Mouse (Mus musculus) midbrain, embryonic 14.5 days (tissue): ENCODE data around the gene Prr3. TPM values are rescaled to one million over a fixed set of nuclear protein-coding genes. Genes with fewer than 3 reads are reported as not detected.

Experiments
- ATAC-seq: fragments of 200-750 bp; cut with Nextera tagmentation; 2 replicates; pipeline ENCODE4 v1.8.0; 2017; ENCODE audit warnings: moderate number of reproducible peaks, moderate library complexity; ENCODE audit not compliant: low FRiP score, low TSS enrichment
- DNase-seq: peaks from one replicate; pipeline ENCODE4 v3.0.0-alpha.2; 2015
- H3K27ac ChIP-seq: fragments of 300-500 bp; sonication (generic); replicated peaks from 2 replicates; pipeline ENCODE4 v1.5.1; 2014; ENCODE audit warnings: mild to moderate bottlenecking, low read depth, low read length, moderate library complexity
- H3K27me3 ChIP-seq: fragments of 300-500 bp; sonication (generic); 2 replicates; pipeline ENCODE4 v1.6.1; 2014; ENCODE audit warnings: low read length, control low read depth, mixed read lengths; ENCODE audit not compliant: control insufficient read depth, insufficient read depth
- H3K36me3 ChIP-seq: fragments of 300-500 bp; sonication (generic); 2 replicates; pipeline ENCODE4 v1.6.1; 2014; ENCODE audit warnings: low read length, control low read depth; ENCODE audit not compliant: control insufficient read depth, insufficient read depth
- H3K4me1 ChIP-seq: fragments of 300-500 bp; sonication (generic); 2 replicates; pipeline ENCODE4 v1.6.1; 2014; ENCODE audit warnings: mild to moderate bottlenecking, antibody characterized with exemption, low read length, control low read depth; ENCODE audit not compliant: control insufficient read depth, insufficient read depth
- H3K4me2 ChIP-seq: fragments of 300-500 bp; sonication (generic); 2 replicates; pipeline ENCODE4 v1.6.1; 2014; ENCODE audit warnings: mild to moderate bottlenecking, low read length, moderate library complexity
- H3K4me3 ChIP-seq: fragments of 300-500 bp; sonication (generic); replicated peaks from 2 replicates; pipeline ENCODE4 v1.5.1; 2014; ENCODE audit warnings: low read depth, low read length
- H3K9ac ChIP-seq: fragments of 300-500 bp; sonication (generic); replicated peaks from 2 replicates; pipeline ENCODE4 v1.6.1; 2014; ENCODE audit warnings: mild to moderate bottlenecking, low read length, moderate library complexity
- H3K9me3 ChIP-seq: fragments of 300-500 bp; sonication (generic); 2 replicates; pipeline ENCODE4 v1.6.1; 2016; ENCODE audit warnings: low read length, control low read depth, mixed read lengths; ENCODE audit not compliant: control insufficient read depth
- WGBS: fragments of 180-500 bp; shearing (Covaris S2); extraction: QIAGEN DNeasy Blood & Tissue Kit; methylation state at CpG from one replicate; pipeline ENCODE4 v1.1.7; 2014; 5-methylcytosine and 5-hydroxymethylcytosine counted together
- polyA plus RNA-seq: library from polyadenylated mRNA; unstranded; fragments of >200 nt; fragmentation: Nextera tagmentation; extraction: Ambion mirVana; gene quantifications from 2 replicates; pipeline ENCODE4 v1.2.1, GENCODE M21; 2014

The Prr3 gene
- polyA plus RNA-seq, 1 experiment from 2014 or later, result 80.3 TPM

GRCm38 (mm10) chr17:35993675-35994074 lies 13.6 kb upstream of the Prr3 start:
- no peaks in the 10 kb centered on the region for H3K27me3 ChIP-seq
- peaks cover 4% of the 10 kb centered on the region; the same call in 1 of the 2 replicates for H3K4me1 ChIP-seq
- H3K4me2 ChIP-seq, result peak overlapping the region; percentile 72
- peaks cover 14% of the 10 kb centered on the region for H3K36me3 ChIP-seq
- DNase-seq, result peak; percentile 94
- ATAC-seq, result peak; percentile 72
- no peak overlapping the region for H3K9ac ChIP-seq
- peak overlapping the region; percentile 55 for H3K4me3 ChIP-seq
- 0 out of 2 replicates have a peak overlapping the region, but pooled peaks have one; percentile 74 for H3K27ac ChIP-seq
- WGBS, result 8% methylated on average over 17 of the region's 17 CpGs
- H3K9me3 ChIP-seq, result no peaks in the 10 kb centered on the region

DNA sequence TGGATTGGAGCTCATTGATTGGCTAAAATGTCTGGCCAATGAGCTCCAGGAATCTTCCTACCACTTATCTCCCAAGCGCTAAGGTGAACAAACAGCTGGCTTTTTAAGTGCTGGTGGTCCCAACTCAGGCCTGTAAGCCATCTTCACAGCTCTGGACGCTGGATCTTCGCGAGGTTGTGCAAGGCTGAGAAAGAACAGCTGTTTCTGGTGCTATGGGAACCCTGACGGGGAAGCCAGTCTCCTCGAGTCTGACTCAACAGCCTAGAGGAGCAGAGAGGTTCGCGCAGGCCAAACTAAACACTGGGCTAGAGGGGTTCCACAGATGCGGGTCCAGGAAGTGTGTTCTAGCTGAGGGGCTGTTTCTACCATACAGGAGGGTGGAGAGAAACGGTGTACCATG lies 11.7 kb upstream of the Prr3 start:
- no peak for DNase-seq
- H3K4me2 ChIP-seq, result no peak overlapping the region
- H3K36me3 ChIP-seq, result peaks cover 33% of the 10 kb centered on the region
- no peak overlapping the region for H3K27ac ChIP-seq
- H3K9ac ChIP-seq, result no peak overlapping the region
- no peaks in the 10 kb centered on the region for H3K27me3 ChIP-seq
- WGBS, result 59% methylated on average over 10 of the region's 10 CpGs
- no peaks in the 10 kb centered on the region for H3K9me3 ChIP-seq
- peaks cover 4% of the 10 kb centered on the region; the same call in 1 of the 2 replicates for H3K4me1 ChIP-seq
- H3K4me3 ChIP-seq, result no peak overlapping the region
- ATAC-seq, result no peak

DNA sequence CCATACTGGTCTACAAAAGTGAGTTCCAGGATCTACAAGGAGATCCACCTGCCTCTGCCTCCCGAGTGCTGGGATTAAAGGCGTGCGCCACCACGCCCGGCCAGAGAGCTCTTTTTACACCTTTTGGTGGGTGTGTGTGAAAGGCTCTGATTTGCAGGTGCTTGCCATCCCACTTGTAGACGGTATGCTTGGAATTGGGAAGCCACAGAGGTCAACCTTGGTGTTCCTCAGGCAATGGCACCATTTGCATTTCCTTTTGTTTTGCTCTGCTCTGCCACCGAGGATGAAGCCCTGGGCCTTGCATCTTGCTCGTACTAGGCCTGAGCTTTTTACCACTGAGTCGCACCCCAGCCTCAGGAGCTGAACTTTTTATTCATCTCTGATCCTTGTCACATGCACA lies 1.7 kb upstream of the Prr3 start:
- H3K4me2 ChIP-seq, result peak overlapping the region; percentile 69
- 0 out of 2 replicates have a peak overlapping the region, but pooled peaks have one; percentile 62 for H3K9ac ChIP-seq
- peaks cover 18% of the 10 kb centered on the region for H3K4me1 ChIP-seq
- H3K27me3 ChIP-seq, result no peaks in the 10 kb centered on the region
- whole genome bisulfite sequencing, result 87% methylated on average over 9 of the region's 9 CpGs
- no peak overlapping the region for H3K27ac ChIP-seq
- no peak for DNase-seq
- no peak for ATAC-seq
- no peaks in the 10 kb centered on the region for H3K9me3 ChIP-seq
- H3K4me3 ChIP-seq, result no peak overlapping the region
- peaks cover 45% of the 10 kb centered on the region for H3K36me3 ChIP-seq

GRCm38 (mm10) chr17:35980363-35980754 lies 323 bp upstream of the Prr3 start:
- peak overlapping the region; percentile 62 for H3K9ac ChIP-seq
- peak; percentile 65 for DNase-seq
- under 1% methylated on average over 27 of the region's 29 CpGs for WGBS
- ATAC-seq, result peak; percentile 37
- peaks cover 40% of the 10 kb centered on the region for H3K36me3 ChIP-seq
- peaks cover 18% of the 10 kb centered on the region for H3K4me1 ChIP-seq
- H3K4me3 ChIP-seq, result peak overlapping the region; percentile 89
- H3K4me2 ChIP-seq, result peak overlapping the region; percentile 69
- peak overlapping the region; percentile 93 for H3K27ac ChIP-seq
- no peaks in the 10 kb centered on the region for H3K9me3 ChIP-seq
- no peaks in the 10 kb centered on the region for H3K27me3 ChIP-seq

- Histone ChIP-seq H3K4me2 (peak overlapping the region; percentile 69), H3K27ac (peak overlapping the region; percentile 93), H3K9ac (peak overlapping the region; percentile 62), H3K4me3 (peak overlapping the region; percentile 89), H3K27me3 (no peaks in the 10 kb centered on the region), H3K4me1 (peaks cover 18% of the 10 kb centered on the region), H3K36me3 (peaks cover 44% of the 10 kb centered on the region), H3K9me3 (no peaks in the 10 kb centered on the region)
- peak; percentile 92 for DNase-seq
- under 1% methylated on average over 41 of the region's 41 CpGs for WGBS
- ATAC-seq, result peak; percentile 86
Observed at GRCm38 (mm10) chr17:35978811-35979400, 1.1 kb downstream of the Prr3 start.

DNA sequence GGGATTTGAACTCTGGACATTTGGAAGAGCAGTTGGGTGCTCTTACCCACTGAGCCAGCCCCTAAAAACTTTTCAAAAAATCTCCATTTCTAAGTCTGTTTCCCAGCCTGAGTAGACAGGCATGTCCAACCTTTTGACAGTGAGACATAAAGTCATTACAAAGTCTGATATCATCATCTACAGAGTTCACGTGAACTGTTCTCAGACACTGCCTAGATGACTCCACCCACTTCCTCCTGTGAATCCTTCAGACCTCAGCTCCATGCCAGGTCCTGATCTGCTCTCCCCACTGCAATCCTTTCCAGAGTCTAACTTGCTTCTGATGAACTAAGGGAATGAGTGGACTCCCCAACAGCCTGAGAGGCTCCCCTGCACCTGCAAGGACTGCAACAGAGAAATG lies 7.9 kb downstream of the Prr3 start:
- Histone ChIP-seq H3K4me3 (no peak overlapping the region), H3K27ac (no peak overlapping the region), H3K36me3 (peaks cover 36% of the 10 kb centered on the region), H3K27me3 (no peaks in the 10 kb centered on the region), H3K4me1 (peaks cover 10% of the 10 kb centered on the region), H3K4me2 (no peak overlapping the region), H3K9me3 (no peaks in the 10 kb centered on the region), H3K9ac (no peak overlapping the region)
- DNase-seq, result no peak
- ATAC-seq, result no peak
- 46% methylated on average over 1 of the region's 1 CpGs for WGBS

GRCm38 (mm10) chr17:35969418-35970389 lies 10.3 kb downstream of the Prr3 start, which contains the start of gene Abcf1:
Abcf1 (minus strand) TSS chr17:35969761.
- Histone ChIP-seq H3K27me3 (no peaks in the 10 kb centered on the region), H3K36me3 (peaks cover 25% of the 10 kb centered on the region), H3K4me2 (peak within 1 kb of the TSS; percentile 82), H3K9ac (peak within 1 kb of the TSS; percentile 65), H3K4me3 (peak within 1 kb of the TSS; percentile 82), H3K27ac (peak within 1 kb of the TSS; percentile 74), H3K9me3 (no peaks in the 10 kb centered on the region), H3K4me1 (peaks cover 10% of the 10 kb centered on the region)
- ATAC-seq (peak; percentile 99), DNase-seq (peak; percentile 100)
- WGBS, result under 1% methylated on average over 68 of the region's 68 CpGs

DNA sequence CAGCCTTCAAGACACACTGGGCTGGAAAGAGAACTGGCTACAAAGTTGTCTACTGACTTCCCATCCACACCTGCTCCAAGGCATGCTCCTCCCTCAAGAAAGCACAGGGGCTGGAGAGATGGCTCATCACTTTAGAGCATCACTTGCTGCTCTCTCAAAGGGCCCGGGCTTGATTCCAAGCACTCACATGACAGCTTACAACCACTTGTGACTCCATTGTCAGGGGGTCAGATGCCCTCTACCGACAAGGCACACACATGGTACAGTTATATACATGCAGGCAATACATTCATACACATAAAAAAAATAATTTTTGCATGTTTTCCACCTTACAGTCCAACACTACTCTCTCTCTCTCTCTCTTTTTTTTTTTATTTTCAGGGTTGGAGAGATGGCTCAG lies 12.4 kb downstream of the Prr3 start:
- no peak overlapping the region for H3K4me2 ChIP-seq
- H3K27me3 ChIP-seq, result no peaks in the 10 kb centered on the region
- H3K9me3 ChIP-seq, result no peaks in the 10 kb centered on the region
- DNase-seq (no peak), ATAC-seq (no peak)
- H3K4me3 ChIP-seq, result no peak overlapping the region
- H3K9ac ChIP-seq, result no peak overlapping the region
- 90% methylated on average over 2 of the region's 2 CpGs for WGBS
- H3K4me1 ChIP-seq, result peaks cover 10% of the 10 kb centered on the region
- no peak overlapping the region for H3K27ac ChIP-seq
- H3K36me3 ChIP-seq, result peaks cover 29% of the 10 kb centered on the region
